Mouse (Mus musculus): ENCODE measurements around the gene AI413582.

AI413582 gene

DNA sequence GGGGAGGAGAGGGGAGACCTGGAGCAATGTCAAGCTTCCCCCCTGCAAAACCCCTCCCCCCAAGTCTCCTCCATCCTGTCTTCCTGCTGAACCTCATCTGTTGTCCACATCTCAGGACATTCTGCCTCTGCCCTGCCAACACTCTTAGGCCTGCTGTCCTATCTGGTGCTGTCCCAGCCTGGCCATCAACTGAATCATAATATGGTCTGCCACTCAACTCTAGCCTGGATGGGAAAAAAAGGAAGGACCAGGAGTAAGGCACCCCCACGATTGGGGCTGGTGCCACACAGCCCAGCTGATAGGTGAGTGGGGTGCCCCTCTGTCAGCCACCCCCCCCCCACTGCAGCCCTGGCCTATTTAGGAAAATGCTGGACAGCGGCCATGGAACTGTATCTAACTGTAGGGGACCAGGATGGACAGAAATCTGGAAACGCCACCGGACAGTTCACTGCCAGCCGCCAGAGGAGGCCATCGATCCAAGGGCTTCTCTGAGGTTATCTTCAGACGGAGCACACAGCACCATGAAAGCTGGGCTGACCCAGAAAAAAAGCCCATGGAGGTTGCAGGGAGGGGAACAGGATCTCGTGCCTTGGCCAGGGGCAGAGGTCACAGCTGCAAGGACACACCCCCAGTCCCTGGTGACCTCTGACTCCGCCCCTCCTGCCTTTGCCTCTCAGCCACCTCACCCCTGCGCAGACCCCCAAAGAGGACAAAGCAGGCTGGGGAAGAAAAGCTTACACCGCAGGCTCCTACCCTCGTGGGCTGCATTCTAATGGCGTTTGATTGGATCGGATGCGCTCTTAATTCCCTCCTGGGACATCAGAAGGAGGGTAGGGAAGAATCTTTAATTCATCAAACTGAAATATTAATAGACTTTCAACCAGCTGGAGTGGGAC, 46.6 kb downstream of the AI413582 start:
- no peak for DNase-seq (ENCODE audit: low spot score)

DNA sequence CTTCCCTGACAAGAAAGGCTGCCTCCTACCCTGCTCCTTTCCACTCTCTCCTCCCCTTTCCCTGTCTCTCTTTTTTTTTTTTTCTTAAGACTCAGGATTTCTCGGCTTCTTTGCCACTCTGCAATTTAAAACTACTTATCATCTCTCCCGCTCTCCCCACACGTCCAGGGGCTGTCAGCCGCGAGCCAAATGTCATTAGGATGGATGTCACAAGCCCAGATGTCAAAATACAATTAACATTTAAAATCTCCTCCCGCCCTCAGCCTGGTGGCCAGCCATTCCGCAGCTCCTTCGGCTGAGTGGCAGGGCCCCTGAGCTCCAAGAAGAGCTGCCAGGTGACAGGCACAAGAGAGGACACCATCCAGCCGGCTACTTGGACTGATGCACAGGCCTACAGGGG, 47.3 kb downstream of the AI413582 start:
- DNase-seq (ENCODE audit: low spot score) = peak; percentile 45

DNA sequence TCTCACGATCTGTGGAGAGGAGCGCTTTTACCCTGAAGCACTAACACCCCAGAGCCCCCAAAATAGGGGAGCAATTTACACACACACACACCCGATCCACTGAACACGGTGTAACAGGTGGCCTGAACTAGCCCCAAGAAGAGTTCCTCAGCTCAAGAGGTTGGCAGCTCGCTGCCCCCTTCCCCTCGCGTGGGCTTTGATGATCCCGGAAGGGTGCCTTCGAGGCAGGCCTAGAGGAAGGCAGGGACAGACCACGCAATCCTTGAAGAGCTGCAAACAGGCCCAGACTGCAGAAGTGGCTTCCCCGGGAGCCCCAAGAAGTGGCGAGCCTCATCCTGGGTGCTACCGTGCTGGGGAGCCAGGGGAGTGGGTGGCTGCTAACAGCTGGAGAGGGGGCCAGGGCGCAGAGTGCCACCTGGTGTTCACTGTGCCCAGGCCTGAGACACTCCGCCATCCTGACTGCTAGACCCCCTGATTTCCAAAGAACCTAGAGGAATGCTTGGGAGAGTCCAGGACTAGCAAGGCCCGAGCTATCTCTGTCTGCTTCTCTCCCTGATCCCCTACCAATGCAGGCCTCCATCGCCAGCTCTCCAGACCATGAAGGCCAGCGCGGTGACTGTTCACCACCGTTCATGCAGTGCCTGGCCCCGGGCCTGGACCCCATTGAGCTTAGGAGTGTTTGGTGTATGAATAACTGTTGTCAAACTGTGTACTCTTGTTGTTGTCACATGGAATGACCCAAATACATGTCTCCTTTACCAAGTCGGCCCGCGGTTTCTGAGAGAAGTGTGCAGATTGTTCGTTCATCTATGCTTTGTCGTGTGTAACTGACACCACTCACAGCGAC, 51.4 kb downstream of the AI413582 start:
- no peak for DNase-seq (ENCODE audit: low spot score)

Data from MN1 (cell line).